Mouse (Mus musculus): ENCODE results near the gene Cldn34c2. TPM values are rescaled to one million over a fixed set of nuclear protein-coding genes. Genes with fewer than 3 reads are reported as not detected.
"Not testable (repeated sequence)": the region's sequence is repeated elsewhere in the genome, so short reads cannot be mapped to it uniquely, and the experiment has no call there.

Gene Cldn34c2
- polyA plus RNA-seq (2016; fragmentation: Nextera tagmentation; extraction: Ambion mirVana) = not detected in 2 replicates

- not testable (repeated sequence) for H3K27ac ChIP-seq; H3K36me3 ChIP-seq; DNase-seq (ENCODE audit: low spot score); H3K4me1 ChIP-seq; H3K9me3 ChIP-seq (replicated peaks); H3K4me3 ChIP-seq; H3K27me3 ChIP-seq (ENCODE audit: low read depth, poor library complexity, severe bottlenecking)
Observed at GRCm38 (mm10) chrX:123581400-123581799, at the start of gene Cldn34c2. Gene Cldn34c2, plus strand, starts transcription at chrX:123581700.

- H3K4me1 ChIP-seq; H3K27me3 ChIP-seq (ENCODE audit: low read depth, poor library complexity, severe bottlenecking); H3K36me3 ChIP-seq; H3K9me3 ChIP-seq (replicated peaks); DNase-seq (ENCODE audit: low spot score); H3K27ac ChIP-seq; H3K4me3 ChIP-seq: not testable (repeated sequence)
- 88% methylated on average over 13 of the region's 13 CpGs for WGBS
Observed at GRCm38 (mm10) chrX:123551378-123551777, 30.1 kb upstream of the Cldn34c2 start.

GRCm38 (mm10) chrX:123612158-123612828 lies 30.8 kb downstream of the Cldn34c2 start:
- not testable (repeated sequence) for H3K27me3 ChIP-seq (ENCODE audit: low read depth, poor library complexity, severe bottlenecking); H3K4me1 ChIP-seq; H3K27ac ChIP-seq; H3K36me3 ChIP-seq; H3K9me3 ChIP-seq (replicated peaks); DNase-seq (ENCODE audit: low spot score); H3K4me3 ChIP-seq
- WGBS = 98% methylated on average over 8 of the region's 12 CpGs

Other genes with a start within 250 kb of the Cldn34c2 start
- gene Gm17467, start 123.1 kb downstream of the Cldn34c2 start, polyA plus RNA-seq (2016; fragmentation: Nextera tagmentation; extraction: Ambion mirVana) = not detected in 2 replicates
- not detected in 2 replicates for gene Cldn34c3, start 212.0 kb downstream of the Cldn34c2 start, polyA plus RNA-seq (2016; fragmentation: Nextera tagmentation; extraction: Ambion mirVana)